Mouse (Mus musculus): ENCODE measurements at regions not wholly inside any gene's neighbourhood (a gene's known extent, or its start where the extent isn't known, plus 50 kb on each side); places are given as distances from the start of the nearest gene placed in this dataset.
"Not testable (repeated sequence)": the region's sequence is repeated elsewhere in the genome, so short reads cannot be mapped to it uniquely, and the experiment has no call there.

DNA sequence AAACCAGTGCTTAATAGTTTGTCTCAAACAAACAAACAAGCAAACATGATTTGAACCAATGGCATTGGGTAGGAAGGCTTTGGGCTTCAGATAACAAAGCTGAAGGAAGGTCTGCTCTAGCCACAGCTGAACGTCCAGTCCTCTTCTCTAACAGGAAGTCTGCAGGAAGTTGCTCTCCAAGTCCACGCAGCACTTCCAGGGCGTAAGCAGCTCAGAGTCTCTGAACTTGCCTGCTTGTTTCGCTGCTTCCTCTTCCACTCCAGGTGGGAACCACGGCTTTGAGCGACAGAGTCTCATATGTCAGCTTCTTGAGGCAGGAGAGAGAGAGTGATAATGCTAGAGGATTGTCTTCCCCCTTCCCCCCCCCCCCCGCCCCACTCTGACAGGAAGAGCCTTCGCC is 123.6 kb downstream of the Tnfrsf21 start:
- Histone ChIP-seq H3K4me2 (ENCODE audit: low read depth, low read length) (0 out of 2 replicates have a peak overlapping the region, but pooled peaks have one; percentile 26), H3K4me1 (replicated peaks; ENCODE audit: control insufficient read depth, insufficient read depth, low read length) (no peaks in the 10 kb centered on the region), H3K36me3 (ENCODE audit: control insufficient read depth, insufficient read depth, low read length) (no peaks in the 10 kb centered on the region), H3K9me3 (ENCODE audit: control insufficient read depth, low read length) (no peaks in the 10 kb centered on the region), H3K27me3 (ENCODE audit: control insufficient read depth, insufficient read depth, low read depth, low read length) (no peaks in the 10 kb centered on the region), H3K4me3 (ENCODE audit: low read length) (no peak overlapping the region), H3K9ac (ENCODE audit: low read length) (no peak overlapping the region), H3K27ac (ENCODE audit: low read length) (no peak overlapping the region)
- ATAC-seq (ENCODE audit: low read depth) = no peak
- WGBS = 38% methylated on average over 8 of the region's 8 CpGs

DNA sequence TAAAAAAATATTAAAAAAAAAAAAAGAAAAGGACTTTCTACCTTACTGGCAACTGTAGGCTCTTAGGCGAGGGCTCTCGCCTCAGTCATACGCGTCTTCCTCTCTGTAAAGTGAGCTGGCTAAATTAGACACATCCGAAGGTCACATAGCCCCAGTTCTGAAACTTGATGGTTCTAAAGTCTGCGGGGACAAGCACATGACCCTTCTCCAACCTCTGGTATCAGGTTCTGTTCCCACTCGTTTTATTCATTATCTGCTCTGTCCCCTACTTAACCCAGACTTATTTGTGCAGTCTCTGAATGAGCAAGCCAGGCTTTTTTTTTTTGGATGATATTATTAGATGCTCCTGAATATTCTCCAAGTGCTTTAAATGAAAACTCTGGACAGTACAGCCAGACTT is 125.4 kb downstream of the Tnfrsf21 start:
- Histone ChIP-seq H3K4me3 (ENCODE audit: low read length) (no peak overlapping the region), H3K9me3 (ENCODE audit: control insufficient read depth, low read length) (no peaks in the 10 kb centered on the region), H3K27me3 (ENCODE audit: control insufficient read depth, insufficient read depth, low read depth, low read length) (no peaks in the 10 kb centered on the region), H3K4me1 (replicated peaks; ENCODE audit: control insufficient read depth, insufficient read depth, low read length) (no peaks in the 10 kb centered on the region), H3K27ac (ENCODE audit: low read length) (no peak overlapping the region), H3K9ac (ENCODE audit: low read length) (no peak overlapping the region), H3K4me2 (ENCODE audit: low read depth, low read length) (no peak overlapping the region), H3K36me3 (ENCODE audit: control insufficient read depth, insufficient read depth, low read length) (no peaks in the 10 kb centered on the region)
- 79% methylated on average over 7 of the region's 7 CpGs for WGBS
- no peak for ATAC-seq (ENCODE audit: low read depth)

DNA sequence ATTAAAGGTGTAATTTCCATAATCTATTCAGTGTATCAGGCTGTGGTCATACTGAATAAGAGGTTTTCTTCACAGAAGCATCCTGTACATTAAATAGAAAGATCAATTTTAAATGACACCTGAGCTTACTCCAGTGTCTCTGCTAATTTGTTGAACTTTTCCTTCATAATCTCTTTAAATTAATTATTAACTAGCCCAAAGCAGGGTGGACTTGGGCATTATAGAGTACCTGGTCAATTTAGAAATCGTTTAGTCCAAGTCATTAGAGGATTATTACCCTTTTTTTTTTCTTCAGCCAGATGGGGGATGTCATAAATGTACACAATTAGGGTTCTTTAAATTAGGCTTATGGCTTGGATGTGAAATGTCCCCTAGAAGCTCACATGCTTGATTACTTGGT is 124.4 kb upstream of the Adgrf1 start:
- Histone ChIP-seq H3K36me3 (ENCODE audit: control insufficient read depth, insufficient read depth, low read length) (no peaks in the 10 kb centered on the region), H3K4me1 (replicated peaks; ENCODE audit: control insufficient read depth, insufficient read depth, low read length) (peaks cover 8% of the 10 kb centered on the region), H3K9ac (ENCODE audit: low read length) (no peak overlapping the region), H3K4me2 (ENCODE audit: low read depth, low read length) (no peak overlapping the region), H3K27ac (ENCODE audit: low read length) (no peak overlapping the region), H3K4me3 (ENCODE audit: low read length) (no peak overlapping the region), H3K27me3 (ENCODE audit: control insufficient read depth, insufficient read depth, low read depth, low read length) (no peaks in the 10 kb centered on the region), H3K9me3 (ENCODE audit: control insufficient read depth, low read length) (no peaks in the 10 kb centered on the region)
- 68% methylated on average over 1 of the region's 1 CpGs for WGBS
- no peak for ATAC-seq (ENCODE audit: low read depth)

DNA sequence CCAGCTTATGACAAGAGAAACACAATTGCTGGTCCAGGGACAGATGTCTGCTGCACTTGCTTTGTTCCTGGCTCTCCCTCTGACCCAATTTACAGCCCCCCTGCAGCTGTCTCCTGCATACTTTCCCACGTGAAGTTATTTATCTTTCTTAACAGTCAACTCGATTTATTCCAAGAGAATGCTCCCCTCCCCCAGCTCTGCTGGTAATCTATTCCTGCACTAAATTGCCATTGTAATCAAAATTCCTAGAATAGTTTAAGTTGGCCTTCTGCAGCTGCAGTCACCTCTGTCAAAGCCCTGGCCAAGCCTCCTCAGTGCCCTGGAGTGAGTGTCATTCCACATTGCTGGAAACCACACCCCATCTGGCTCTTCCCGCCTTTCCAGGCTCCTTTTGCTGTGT is 122.2 kb upstream of the Adgrf1 start:
- WGBS = 5% methylated on average over 3 of the region's 3 CpGs
- no peak overlapping the region for H3K4me3 ChIP-seq (ENCODE audit: low read length)
- peak; percentile 64; the same call in 1 of the 2 replicates for ATAC-seq (ENCODE audit: low read depth)
- no peak overlapping the region for H3K9ac ChIP-seq (ENCODE audit: low read length)
- H3K4me1 ChIP-seq (replicated peaks; ENCODE audit: control insufficient read depth, insufficient read depth, low read length) = peaks cover 8% of the 10 kb centered on the region
- no peaks in the 10 kb centered on the region for H3K27me3 ChIP-seq (ENCODE audit: control insufficient read depth, insufficient read depth, low read depth, low read length)
- H3K36me3 ChIP-seq (ENCODE audit: control insufficient read depth, insufficient read depth, low read length) = no peaks in the 10 kb centered on the region
- H3K9me3 ChIP-seq (ENCODE audit: control insufficient read depth, low read length) = no peaks in the 10 kb centered on the region
- H3K27ac ChIP-seq (ENCODE audit: low read length) = no peak overlapping the region
- no peak overlapping the region for H3K4me2 ChIP-seq (ENCODE audit: low read depth, low read length)

DNA sequence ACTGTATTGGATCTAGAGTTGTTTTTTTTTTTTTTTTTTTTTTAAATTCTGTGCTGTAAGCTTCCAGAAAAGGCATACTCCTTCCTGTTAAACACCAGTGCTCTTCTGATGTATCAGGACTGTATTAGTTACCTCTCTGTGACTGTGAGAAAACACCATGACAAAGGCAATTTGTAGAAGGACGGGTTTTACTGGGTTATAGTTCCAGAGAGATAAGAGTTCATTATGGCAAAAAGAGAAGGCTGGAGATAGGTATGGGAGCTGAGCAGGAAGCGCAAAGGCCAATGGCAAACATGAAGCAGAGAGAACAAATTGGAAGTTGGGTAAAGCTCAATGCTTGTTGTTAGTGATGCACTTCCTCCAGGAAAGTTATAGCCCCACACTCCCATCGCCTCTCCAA is 117.5 kb upstream of the Adgrf1 start:
- no peak overlapping the region for H3K9ac ChIP-seq (ENCODE audit: low read length)
- no peaks in the 10 kb centered on the region for H3K36me3 ChIP-seq (ENCODE audit: control insufficient read depth, insufficient read depth, low read length)
- H3K4me1 ChIP-seq (replicated peaks; ENCODE audit: control insufficient read depth, insufficient read depth, low read length) = peaks cover 8% of the 10 kb centered on the region
- no peak for ATAC-seq (ENCODE audit: low read depth)
- 73% methylated on average over 3 of the region's 3 CpGs for WGBS
- H3K4me2 ChIP-seq (ENCODE audit: low read depth, low read length) = no peak overlapping the region
- no peak overlapping the region for H3K27ac ChIP-seq (ENCODE audit: low read length)
- H3K9me3 ChIP-seq (ENCODE audit: control insufficient read depth, low read length) = no peaks in the 10 kb centered on the region
- H3K27me3 ChIP-seq (ENCODE audit: control insufficient read depth, insufficient read depth, low read depth, low read length) = no peaks in the 10 kb centered on the region
- H3K4me3 ChIP-seq (ENCODE audit: low read length) = no peak overlapping the region

DNA sequence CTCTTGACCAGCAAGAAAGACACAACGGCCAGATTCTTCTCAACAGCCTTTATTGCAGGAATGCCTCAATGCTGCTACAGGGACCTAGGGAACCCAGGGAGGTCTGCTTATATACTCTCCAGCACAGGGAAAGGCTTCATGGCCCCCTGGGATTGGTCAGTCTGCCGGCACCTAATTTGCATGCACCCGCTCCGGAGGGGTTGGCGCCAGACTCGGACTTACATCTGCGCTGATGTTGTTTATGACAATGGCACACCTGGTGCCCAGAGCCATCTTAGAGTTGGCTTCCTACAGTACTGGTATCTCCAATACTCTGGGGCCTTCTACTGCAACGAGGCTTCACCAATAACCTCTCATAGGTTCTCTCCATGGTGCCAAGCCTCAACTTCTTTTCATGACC is 114.9 kb upstream of the Adgrf1 start:
- not testable (repeated sequence) for H3K9me3 ChIP-seq (ENCODE audit: control insufficient read depth, low read length); H3K27me3 ChIP-seq (ENCODE audit: control insufficient read depth, insufficient read depth, low read depth, low read length); H3K4me3 ChIP-seq (ENCODE audit: low read length); H3K9ac ChIP-seq (ENCODE audit: low read length); H3K27ac ChIP-seq (ENCODE audit: low read length); ATAC-seq (ENCODE audit: low read depth); H3K4me2 ChIP-seq (ENCODE audit: low read depth, low read length); H3K36me3 ChIP-seq (ENCODE audit: control insufficient read depth, insufficient read depth, low read length)
- peaks cover 15% of the 10 kb centered on the region for H3K4me1 ChIP-seq (replicated peaks; ENCODE audit: control insufficient read depth, insufficient read depth, low read length)
- WGBS = 92% methylated on average over 8 of the region's 8 CpGs

DNA sequence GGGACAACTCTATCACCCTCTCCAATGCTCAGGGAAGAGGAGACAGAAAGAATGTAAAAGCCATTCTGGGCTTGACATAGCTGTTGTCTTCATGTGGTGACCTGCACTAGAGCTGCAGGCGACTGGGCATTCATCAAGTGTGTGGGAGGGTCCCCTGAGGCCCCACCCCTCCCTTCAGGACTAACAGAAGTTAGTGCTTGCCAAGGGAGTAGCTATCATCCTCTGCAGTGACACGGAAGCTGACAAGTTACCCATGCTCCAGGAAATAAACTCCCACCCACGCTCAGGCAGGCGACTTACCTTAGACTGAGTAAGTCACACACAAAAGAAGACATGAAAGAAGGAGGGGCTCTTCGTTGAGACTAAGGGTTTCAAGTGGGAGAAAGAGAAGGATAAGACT is 114.0 kb upstream of the Adgrf1 start:
- peaks cover 15% of the 10 kb centered on the region for H3K4me1 ChIP-seq (replicated peaks; ENCODE audit: control insufficient read depth, insufficient read depth, low read length)
- no peak overlapping the region for H3K4me3 ChIP-seq (ENCODE audit: low read length)
- H3K4me2 ChIP-seq (ENCODE audit: low read depth, low read length) = no peak overlapping the region
- 56% methylated on average over 5 of the region's 5 CpGs for WGBS
- no peaks in the 10 kb centered on the region for H3K36me3 ChIP-seq (ENCODE audit: control insufficient read depth, insufficient read depth, low read length)
- no peak overlapping the region for H3K27ac ChIP-seq (ENCODE audit: low read length)
- H3K9ac ChIP-seq (ENCODE audit: low read length) = no peak overlapping the region
- ATAC-seq (ENCODE audit: low read depth) = no peak
- H3K9me3 ChIP-seq (ENCODE audit: control insufficient read depth, low read length) = no peaks in the 10 kb centered on the region
- H3K27me3 ChIP-seq (ENCODE audit: control insufficient read depth, insufficient read depth, low read depth, low read length) = no peaks in the 10 kb centered on the region

DNA sequence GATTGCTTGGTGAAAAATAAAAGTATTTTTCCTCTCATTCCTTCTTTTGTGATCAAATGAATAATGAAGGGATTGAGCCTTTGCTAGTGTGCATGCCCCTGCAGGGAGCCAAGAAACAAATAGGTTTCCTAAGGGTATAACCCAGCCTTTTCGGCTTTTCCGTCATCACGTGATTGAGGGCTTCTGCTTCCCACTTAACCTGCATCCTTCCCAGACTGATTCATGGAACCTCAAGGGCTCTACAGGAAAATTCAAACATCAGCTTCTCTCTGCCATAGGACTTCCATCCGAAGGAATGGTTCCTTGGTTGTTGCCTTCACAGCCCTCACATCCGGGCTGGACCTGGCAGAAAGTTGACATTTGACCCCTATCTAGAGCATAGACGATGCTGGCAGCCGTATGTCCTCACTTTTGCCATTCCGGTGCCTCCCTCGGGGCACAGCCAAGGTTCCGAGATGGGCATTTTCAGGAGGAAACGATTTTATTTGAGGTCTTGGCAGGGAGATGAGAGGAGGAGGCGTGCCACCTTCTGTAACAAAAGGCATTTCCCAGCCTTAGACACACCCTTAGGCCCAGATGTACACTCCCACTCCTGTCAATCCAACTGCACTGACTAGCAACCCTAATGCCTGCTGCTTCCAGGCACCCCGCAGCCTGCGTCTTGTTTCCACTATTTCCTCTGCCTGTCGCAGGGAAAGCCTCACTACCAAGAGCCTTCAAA is 112.2 kb upstream of the Adgrf1 start:
- Histone ChIP-seq H3K9ac (ENCODE audit: low read length) (0 out of 2 replicates have a peak overlapping the region, but pooled peaks have one; percentile 35), H3K4me3 (ENCODE audit: low read length) (peak overlapping the region; percentile 13; the same call in 1 of the 2 replicates)
- WGBS = 20% methylated on average over 15 of the region's 15 CpGs

DNA sequence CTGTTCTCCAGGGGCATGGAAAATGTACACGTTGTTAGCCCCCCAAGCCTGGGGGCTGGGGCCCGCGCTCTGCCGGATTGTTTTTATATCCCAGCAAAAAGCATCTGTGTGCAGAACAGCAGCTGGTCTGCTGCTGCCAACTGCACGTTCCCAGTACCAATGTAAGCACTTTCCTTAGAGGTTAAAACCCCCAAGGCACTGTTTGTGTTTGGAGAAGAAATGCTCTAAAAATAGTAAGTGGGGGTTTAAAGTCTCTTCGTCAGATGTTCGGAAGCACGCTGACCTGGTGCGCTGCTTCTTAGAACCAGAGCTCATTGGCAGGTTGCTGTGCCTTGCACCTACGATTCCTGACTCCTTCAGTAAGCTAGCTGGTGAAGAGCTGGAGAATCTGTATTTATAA is 111.4 kb upstream of the Adgrf1 start:
- Histone ChIP-seq H3K9ac (ENCODE audit: low read length) (no peak overlapping the region), H3K4me3 (ENCODE audit: low read length) (no peak overlapping the region), H3K27me3 (ENCODE audit: control insufficient read depth, insufficient read depth, low read depth, low read length) (no peaks in the 10 kb centered on the region), H3K4me2 (ENCODE audit: low read depth, low read length) (peak overlapping the region; percentile 51), H3K27ac (ENCODE audit: low read length) (no peak overlapping the region), H3K9me3 (ENCODE audit: control insufficient read depth, low read length) (no peaks in the 10 kb centered on the region), H3K36me3 (ENCODE audit: control insufficient read depth, insufficient read depth, low read length) (no peaks in the 10 kb centered on the region), H3K4me1 (replicated peaks; ENCODE audit: control insufficient read depth, insufficient read depth, low read length) (peaks cover 15% of the 10 kb centered on the region)
- ATAC-seq (ENCODE audit: low read depth) = peak; percentile 63
- 20% methylated on average over 10 of the region's 10 CpGs for WGBS

More for the DNA sequence above, 112.2 kb upstream of the Adgrf1 start:
- Histone ChIP-seq H3K4me1 (replicated peaks; ENCODE audit: control insufficient read depth, insufficient read depth, low read length) (peaks cover 15% of the 10 kb centered on the region), H3K36me3 (ENCODE audit: control insufficient read depth, insufficient read depth, low read length) (no peaks in the 10 kb centered on the region), H3K4me2 (ENCODE audit: low read depth, low read length) (peak overlapping the region; percentile 51), H3K27me3 (ENCODE audit: control insufficient read depth, insufficient read depth, low read depth, low read length) (no peaks in the 10 kb centered on the region), H3K9me3 (ENCODE audit: control insufficient read depth, low read length) (no peaks in the 10 kb centered on the region), H3K27ac (ENCODE audit: low read length) (peak overlapping the region; percentile 55)
- peak; percentile 87 for ATAC-seq (ENCODE audit: low read depth)
